Mouse (Mus musculus): ENCODE data around the gene Aanat. TPM values are rescaled to one million over a fixed set of nuclear protein-coding genes. Genes with fewer than 3 reads are reported as not detected.
A peak's percentile ranks its signal among the peaks of the same experiment; 100 is the strongest.

Gene Aanat
- total and polyA plus RNA-seq, 3 experiments: not detected

DNA sequence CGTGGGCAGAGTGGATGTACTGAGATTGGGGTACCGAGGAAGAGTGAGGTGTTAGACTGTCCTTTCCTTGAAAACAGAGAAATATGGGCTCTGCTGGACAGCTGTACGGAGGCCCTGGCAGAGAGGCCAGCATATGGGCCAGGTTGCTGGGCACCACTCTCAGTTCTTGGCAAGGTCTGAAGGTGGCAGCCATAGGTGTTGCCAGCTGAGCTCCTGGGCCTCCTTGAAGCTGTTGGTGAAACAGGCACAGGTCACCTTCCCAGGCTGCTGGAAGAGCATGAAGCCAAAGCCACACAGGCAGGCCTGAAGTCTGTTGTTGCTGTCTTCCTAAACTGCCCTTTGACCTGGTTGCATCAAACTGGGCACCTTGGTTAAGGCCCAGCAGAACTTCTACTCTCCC is 55.5 kb downstream of the Aanat start:
- TF ChIP-seq MYB (IDR thresholded peaks at IDR 0.05; ENCODE audit: low read depth, low read length) (no peak), TAL1 (IDR thresholded peaks at IDR 0.05; ENCODE audit: low read length) (no peak), ZNF384 (IDR thresholded peaks at IDR 0.05; ENCODE audit: low read depth, low read length) (no peak), MAZ (IDR thresholded peaks at IDR 0.05; ENCODE audit: low read depth, low read length) (no peak), ZC3H11A (IDR thresholded peaks at IDR 0.05; ENCODE audit: low read depth, low read length) (no peak), E2F4 (IDR thresholded peaks at IDR 0.05; ENCODE audit: borderline replicate concordance, low read depth, low read length) (no peak), KAT2A (conservative IDR thresholded peaks at IDR 0.05; ENCODE audit: low read depth, low read length) (no peak)
- Histone ChIP-seq H3K27ac (ENCODE audit: control insufficient read depth, low read depth, low read length) (no peak overlapping the region), H3K27me3 (ENCODE audit: control insufficient read depth in 1 of 2, insufficient read depth in 2 of 2, low read length in 2 of 2) (no peaks in the 10 kb centered on the region), H3K79me2 (ENCODE audit: control insufficient read depth, insufficient read depth, low read length, poor library complexity) (no peaks in the 10 kb centered on the region), H3K9me3 (replicated peaks; ENCODE audit: insufficient read depth, low read length) (no peaks in the 10 kb centered on the region), H3K4me1 (ENCODE audit: control insufficient read depth in 1 of 2, insufficient read depth in 2 of 2, low read length in 2 of 2) (0 out of 4 replicates have a peak, but pooled peaks cover 0 to under 1% of the 10 kb centered on the region in 2 experiments), H3K4me3 (ENCODE audit: control insufficient read depth in 1 of 2, insufficient read depth in 1 of 2, low read depth in 2 of 2, low read length in 2 of 2) (no peak overlapping the region), H3K9ac (ENCODE audit: control insufficient read depth, low read depth, low read length, poor library complexity, severe bottlenecking) (no peak overlapping the region), H3K36me3 (ENCODE audit: control insufficient read depth in 1 of 2, insufficient read depth in 2 of 2, low read length in 2 of 2) (peaks cover 0 to 1% of the 10 kb centered on the region in 2 experiments; a peak in 1 of 4 replicates)
- no peak for DNase-seq (ENCODE audit: low read depth, low spot score)

DNA sequence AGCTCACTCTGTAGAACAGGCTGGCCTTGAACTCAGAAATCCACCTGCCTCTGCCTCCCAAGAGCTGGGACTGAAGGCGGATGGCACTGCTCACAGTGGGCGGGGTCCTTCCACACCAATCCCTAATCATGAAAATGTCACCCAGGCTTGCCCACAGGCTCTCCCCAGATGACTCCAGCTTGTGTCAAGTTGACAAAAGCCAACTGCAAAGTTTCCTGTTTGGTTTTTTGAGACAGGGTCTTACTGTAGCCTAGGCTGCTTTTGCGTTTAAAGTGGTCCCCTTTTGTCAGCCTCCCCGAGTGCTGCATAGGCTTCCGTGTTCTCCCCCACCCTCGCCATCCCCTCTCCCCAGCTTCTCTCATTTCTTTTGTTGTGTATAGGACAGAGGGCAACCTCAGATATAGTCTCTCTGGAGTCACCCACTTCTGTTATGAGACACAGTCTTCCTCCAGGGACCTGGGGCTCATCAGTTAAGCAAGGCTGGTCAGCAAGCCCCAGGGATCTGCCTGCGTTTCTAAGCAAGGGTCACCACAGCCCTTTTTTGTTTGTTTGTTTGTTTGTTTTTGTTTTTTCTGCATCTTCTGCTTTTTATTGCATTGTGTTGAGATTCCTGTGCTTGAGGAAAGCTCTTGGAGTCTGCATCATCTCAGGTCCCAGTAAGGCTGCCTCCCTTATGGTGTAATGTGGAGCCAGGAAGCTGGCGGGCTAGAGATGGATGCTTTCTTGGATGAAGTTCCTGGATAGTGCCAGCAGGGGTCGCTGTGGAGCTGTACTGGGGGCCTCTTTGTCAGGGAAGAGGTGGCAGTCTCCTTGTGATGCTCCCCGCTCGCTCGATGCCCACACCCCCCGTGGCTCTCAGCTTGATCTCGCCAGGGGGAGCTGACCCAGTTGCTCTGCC is 56.7 kb downstream of the Aanat start:
- Histone ChIP-seq H3K9ac (ENCODE audit: control insufficient read depth, low read depth, low read length, poor library complexity, severe bottlenecking) (no peak overlapping the region), H3K27ac (ENCODE audit: control insufficient read depth, low read depth, low read length) (no peak overlapping the region), H3K27me3 (ENCODE audit: control insufficient read depth in 1 of 2, insufficient read depth in 2 of 2, low read length in 2 of 2) (no peaks in the 10 kb centered on the region), H3K4me1 (ENCODE audit: control insufficient read depth in 1 of 2, insufficient read depth in 2 of 2, low read length in 2 of 2) (peaks cover 0 to 9% of the 10 kb centered on the region in 2 experiments; a peak in 3 of 4 replicates), H3K79me2 (ENCODE audit: control insufficient read depth, insufficient read depth, low read length, poor library complexity) (no peaks in the 10 kb centered on the region), H3K36me3 (ENCODE audit: control insufficient read depth in 1 of 2, insufficient read depth in 2 of 2, low read length in 2 of 2) (peaks cover 0 to 10% of the 10 kb centered on the region in 2 experiments; a peak in 2 of 4 replicates), H3K9me3 (replicated peaks; ENCODE audit: insufficient read depth, low read length) (no peaks in the 10 kb centered on the region), H3K4me3 (ENCODE audit: control insufficient read depth in 1 of 2, insufficient read depth in 1 of 2, low read depth in 2 of 2, low read length in 2 of 2) (no peak overlapping the region)
- DNase-seq (ENCODE audit: low read depth, low spot score): peak; percentile 88
- no peak for TF ChIP-seq TAL1 (IDR thresholded peaks at IDR 0.05; ENCODE audit: low read length)
- no peak for TF ChIP-seq CHD2 (IDR thresholded peaks at IDR 0.05; ENCODE audit: low read length)
- TF ChIP-seq ELF1 (IDR thresholded peaks at IDR 0.05; ENCODE audit: low read depth, low read length): peak; percentile 56
- no peak; the same call in 1 of the 2 replicates for TF ChIP-seq NRF1 (IDR thresholded peaks at IDR 0.05; ENCODE audit: insufficient read depth, low read depth, low read length, poor library complexity, severe bottlenecking)
- 0 out of 2 replicates have a peak, but pooled peaks have one; percentile 22 for TF ChIP-seq USF1 (IDR thresholded peaks at IDR 0.05; ENCODE audit: low read depth, low read length)
- no peak for TF ChIP-seq TBP (IDR thresholded peaks at IDR 0.05; ENCODE audit: low read depth, low read length)
- TF ChIP-seq MYC (IDR thresholded peaks at IDR 0.05; ENCODE audit: low read depth, low read length): 0 out of 2 replicates have a peak, but pooled peaks have one; percentile 50
- peak; percentile 94 for TF ChIP-seq MAZ (IDR thresholded peaks at IDR 0.05; ENCODE audit: low read depth, low read length)
- no peak for TF ChIP-seq POLR2A (IDR thresholded peaks at IDR 0.05; ENCODE audit: control insufficient read depth in 1 of 2, insufficient read depth in 1 of 2, low read depth in 1 of 2, low read length in 2 of 2, poor library complexity in 1 of 2)
- no peak for TF ChIP-seq USF2 (IDR thresholded peaks at IDR 0.05; ENCODE audit: borderline replicate concordance in 1 of 2, insufficient read depth in 1 of 2, low read depth in 1 of 2, low read length in 2 of 2)
- TF ChIP-seq GATA1 (IDR thresholded peaks at IDR 0.05; ENCODE audit: low read depth, low read length): no peak
- TF ChIP-seq CHD1 (IDR thresholded peaks at IDR 0.05; ENCODE audit: low read depth, low read length): no peak
- no peak for TF ChIP-seq UBTF (IDR thresholded peaks at IDR 0.05; ENCODE audit: borderline replicate concordance, insufficient read depth, low read depth, low read length)
- TF ChIP-seq KAT2A (conservative IDR thresholded peaks at IDR 0.05; ENCODE audit: low read depth, low read length): no peak
- peak; percentile 57 for TF ChIP-seq SIN3A (IDR thresholded peaks at IDR 0.05; ENCODE audit: low read length)
- peak; percentile 99 for TF ChIP-seq RAD21 (IDR thresholded peaks at IDR 0.05; ENCODE audit: low read depth, low read length)
- no peak for TF ChIP-seq ZMIZ1 (IDR thresholded peaks at IDR 0.05; ENCODE audit: low read depth, low read length)
- TF ChIP-seq RCOR1 (IDR thresholded peaks at IDR 0.05; ENCODE audit: low read depth, low read length): no peak
- no peak for TF ChIP-seq E2F4 (IDR thresholded peaks at IDR 0.05; ENCODE audit: borderline replicate concordance, low read depth, low read length)
- peak; percentile 56; the same call in 1 of the 2 replicates for TF ChIP-seq HCFC1 (IDR thresholded peaks at IDR 0.05; ENCODE audit: low read depth, low read length)
- TF ChIP-seq NELFE (IDR thresholded peaks at IDR 0.05; ENCODE audit: low read depth, low read length): no peak
- TF ChIP-seq JUND (IDR thresholded peaks at IDR 0.05; ENCODE audit: low read depth, low read length): no peak
- TF ChIP-seq MAX (IDR thresholded peaks at IDR 0.05; ENCODE audit: low read length): no peak
- TF ChIP-seq EP300 (IDR thresholded peaks at IDR 0.05; ENCODE audit: low read depth in 1 of 2, low read length in 2 of 2): no peak
- TF ChIP-seq POLR2AphosphoS2 (IDR thresholded peaks at IDR 0.05; ENCODE audit: low read length): no peak
- peak; percentile 98 for TF ChIP-seq SMC3 (IDR thresholded peaks at IDR 0.05; ENCODE audit: low read depth, low read length)
